Mouse (Mus musculus): ENCODE results near the gene Eif1.
A peak's percentile ranks its signal among the peaks of the same experiment; 100 is the strongest.
"Not testable (repeated sequence)": the region's sequence is repeated elsewhere in the genome, so short reads cannot be mapped to it uniquely, and the experiment has no call there.

The Eif1 gene

DNA sequence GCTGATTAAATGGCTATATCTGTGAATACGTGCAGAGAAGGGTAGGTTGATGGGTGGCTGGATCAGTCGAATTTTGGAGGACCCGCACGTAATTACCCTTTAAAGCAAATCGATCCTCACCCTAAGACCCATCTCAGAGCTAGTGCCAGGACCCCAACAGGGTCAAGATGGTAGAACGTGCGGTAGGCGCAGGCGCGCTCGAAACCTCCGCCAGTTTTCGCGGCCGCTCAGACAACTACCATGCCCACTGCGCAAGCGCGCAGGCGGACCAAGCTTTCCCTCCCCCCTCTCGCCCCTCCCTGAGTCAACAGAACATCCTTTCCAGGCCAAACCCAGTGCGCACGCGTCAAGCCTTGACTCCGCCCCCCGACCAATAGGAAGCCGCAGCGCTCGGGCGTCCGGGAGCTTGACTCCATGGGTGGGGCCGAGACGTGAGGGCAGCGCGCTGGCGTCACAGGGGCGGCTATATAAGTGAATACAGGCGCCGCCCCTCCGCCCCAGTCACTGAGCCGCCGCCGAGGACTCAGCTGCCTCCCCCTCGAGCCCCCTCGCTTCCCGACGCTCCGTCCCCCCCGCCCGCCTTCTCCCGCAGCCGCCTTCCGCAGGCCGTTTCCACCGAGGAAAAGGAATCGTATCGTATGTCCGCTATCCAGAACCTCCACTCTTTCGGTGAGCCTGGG, at the start of gene Eif1:
TSS of gene Eif1 (plus strand) at position 394 of the 680 bp plus-strand sequence.
- DNase-seq (ENCODE audit: low spot score in 2 of 2): peak; percentile 100

DNA sequence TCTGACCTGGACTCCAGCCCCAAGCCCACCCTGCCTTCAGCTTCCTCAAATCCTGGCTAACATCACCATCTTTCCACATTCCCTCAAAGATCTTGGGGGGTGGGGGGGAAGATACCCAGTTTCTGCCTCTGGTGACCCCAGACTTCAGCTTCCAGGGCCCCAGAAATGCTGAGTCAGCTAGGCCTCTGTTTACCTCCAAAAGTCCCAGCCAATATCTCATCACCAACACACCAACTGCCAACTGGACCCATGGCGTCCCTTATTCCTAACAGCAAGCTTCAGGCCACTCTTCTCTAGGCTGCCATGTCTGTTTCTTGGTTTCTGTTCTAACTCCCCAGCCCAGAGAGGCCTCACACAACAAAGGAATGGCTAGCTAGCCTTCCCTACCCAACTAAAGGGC, 47.8 kb upstream of the Eif1 start:
- DNase-seq (ENCODE audit: low spot score in 2 of 2): no peak

DNA sequence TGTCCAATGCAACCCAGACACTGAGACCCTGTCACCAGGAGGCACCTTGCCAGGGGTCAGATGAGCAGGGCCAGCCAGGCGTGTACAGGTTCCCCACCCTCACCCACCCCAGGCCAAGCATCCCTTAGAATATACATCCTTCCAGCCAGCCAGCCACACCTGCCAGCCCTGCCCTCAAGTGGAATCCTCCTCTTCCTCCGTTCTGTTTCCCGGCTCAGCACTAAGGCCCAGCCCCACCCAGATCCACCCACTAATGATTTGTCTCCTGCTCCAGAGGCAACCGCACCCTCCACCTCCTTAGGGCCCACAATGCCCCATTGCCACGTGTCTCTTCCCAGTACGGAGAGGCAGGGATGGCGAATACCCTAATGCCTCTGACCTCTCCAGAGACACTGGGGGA, 45.0 kb upstream of the Eif1 start:
- DNase-seq (ENCODE audit: low spot score in 2 of 2): no peak

DNA sequence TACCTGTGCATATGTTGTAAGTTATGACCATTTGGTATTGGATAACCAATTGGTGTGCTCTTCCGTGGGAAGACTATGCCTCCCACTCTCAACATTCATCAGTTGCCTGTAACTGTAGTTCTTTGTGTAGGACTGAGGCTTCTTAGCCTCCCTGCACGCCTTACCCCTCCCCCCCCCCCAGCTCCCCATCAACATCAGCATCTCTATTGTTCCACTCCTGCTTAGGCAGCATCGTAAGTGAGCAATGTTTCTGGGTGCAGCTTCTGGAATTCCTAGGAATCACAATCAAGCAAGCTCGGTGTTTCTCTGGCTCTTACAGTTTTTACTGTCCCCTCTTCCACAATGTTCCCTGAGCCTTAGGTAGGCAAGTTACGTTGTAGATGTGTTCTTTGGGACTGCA, 44.2 kb upstream of the Eif1 start:
- DNase-seq (ENCODE audit: low spot score in 2 of 2): no peak

DNA sequence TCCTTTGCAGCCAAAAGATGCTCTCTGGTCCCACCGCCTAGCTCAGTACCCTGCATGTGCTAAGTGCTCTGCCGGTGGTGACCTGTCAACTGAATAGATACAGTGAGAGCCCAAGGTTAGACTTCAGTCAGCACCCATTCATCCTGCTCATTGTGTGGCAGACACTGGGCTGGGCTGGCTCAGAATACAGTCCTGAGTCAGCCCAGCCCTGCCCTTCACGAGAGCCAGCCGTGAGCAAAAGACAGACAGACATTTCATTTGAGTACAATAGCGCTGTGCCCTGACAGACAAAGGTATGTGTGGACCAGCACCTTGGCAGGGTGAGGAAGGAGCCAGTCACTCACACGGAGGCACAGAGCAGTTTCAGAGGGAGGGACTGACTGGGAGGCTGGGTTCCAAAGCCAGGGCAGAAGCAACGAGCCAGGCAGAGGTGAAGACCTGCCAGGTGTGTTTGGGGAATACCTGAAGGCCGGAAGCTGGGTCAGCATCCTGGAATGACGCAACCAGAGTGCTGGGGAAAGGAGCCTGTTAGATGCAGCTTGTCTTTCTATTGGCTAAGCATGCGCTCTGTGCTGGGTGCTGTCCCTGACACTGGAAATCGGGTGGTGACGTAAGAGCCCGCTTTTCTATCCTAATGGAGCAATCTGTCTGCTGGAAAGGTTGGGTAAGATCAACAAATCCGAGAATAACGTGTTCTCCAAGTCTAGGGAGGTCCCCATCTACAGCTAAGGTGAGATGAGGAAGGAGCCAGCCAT, 41.8 kb upstream of the Eif1 start:
- no peak for DNase-seq (ENCODE audit: low spot score in 2 of 2)

DNA sequence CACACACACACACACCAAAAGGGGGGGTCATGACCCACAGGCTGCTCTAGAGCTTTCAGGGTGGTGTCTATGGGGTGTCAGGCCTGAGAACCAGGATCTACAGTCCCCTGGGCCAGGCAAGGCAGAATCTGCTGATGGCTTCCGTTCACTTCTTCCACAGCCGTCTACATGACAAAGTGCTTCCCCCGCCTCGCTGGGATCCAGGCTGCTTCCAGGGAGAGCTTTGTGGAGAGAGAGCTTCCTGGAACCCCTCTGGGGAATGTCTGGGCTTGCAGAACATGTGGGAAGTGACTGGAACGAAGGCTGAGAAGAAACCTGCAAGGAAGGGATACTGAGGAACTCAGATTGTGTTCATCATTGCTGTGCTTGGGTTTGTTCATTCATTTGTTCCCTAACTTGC, 40.9 kb upstream of the Eif1 start:
- DNase-seq (ENCODE audit: low spot score in 2 of 2): no peak

DNA sequence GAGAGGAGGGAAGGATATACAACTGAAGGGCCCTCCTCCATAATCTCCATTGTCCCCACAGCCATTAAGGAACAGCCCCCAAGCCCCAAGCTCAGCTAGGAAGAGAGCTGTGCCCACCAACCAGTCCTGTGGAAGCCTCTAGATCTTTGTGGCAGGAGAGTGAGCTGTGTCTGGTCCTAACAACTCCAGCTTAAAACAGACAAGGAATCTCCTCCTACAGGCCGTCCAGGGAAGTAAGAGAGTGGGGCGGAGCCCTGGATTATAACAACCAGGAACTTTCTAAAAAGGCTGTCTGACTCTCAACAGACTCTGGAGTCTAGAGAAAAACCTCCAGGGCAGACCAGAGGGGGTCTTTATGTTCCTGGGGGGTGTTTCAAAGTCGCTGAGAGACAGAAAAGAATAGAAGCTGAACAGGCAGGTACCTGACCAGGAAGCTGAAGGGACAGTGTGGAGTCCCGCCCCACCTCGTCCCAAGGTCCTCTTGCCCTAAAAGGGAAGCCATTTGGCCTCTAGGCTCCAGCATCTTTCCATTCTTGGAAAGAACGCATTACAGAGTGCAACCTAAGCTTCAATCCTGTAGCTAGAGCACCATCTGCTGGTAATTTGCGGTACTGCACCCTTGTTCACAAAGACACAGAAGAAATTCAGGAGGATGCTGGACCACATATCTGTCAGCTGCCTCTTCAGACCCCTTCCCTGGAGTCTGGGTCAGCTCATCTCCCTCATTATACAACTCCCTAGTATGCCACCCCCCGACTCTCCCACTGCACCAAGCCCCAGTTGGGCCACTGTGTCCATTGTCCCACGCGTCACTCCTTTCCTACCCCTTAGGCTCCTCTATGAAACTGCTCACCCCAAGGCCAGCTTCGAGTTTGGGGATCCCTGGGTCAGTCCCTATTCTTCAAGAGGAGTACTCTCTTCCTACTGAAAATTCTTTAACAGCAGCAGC, 37.8 kb upstream of the Eif1 start:
- peak; percentile 59 to 88 for DNase-seq (ENCODE audit: low spot score in 2 of 2)

DNA sequence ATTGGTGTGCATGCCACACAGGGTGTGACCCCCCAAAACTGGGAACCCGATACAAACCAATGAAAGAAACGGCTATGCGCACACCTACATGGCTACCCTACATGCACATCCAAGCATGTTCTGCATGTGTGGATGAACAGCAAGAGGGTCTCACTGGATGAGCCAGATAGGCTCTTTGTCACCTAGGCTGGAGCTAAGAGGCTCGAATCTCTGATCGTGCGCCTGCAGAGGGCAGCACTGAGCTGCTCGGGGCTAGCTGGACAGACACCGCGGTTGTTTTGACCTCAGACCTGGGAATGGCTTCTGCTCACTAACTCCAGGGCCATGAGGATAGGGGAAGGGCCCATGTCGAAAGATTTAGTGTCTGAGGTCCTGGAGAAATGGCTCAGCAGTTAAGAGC, 37.1 kb upstream of the Eif1 start:
- DNase-seq (ENCODE audit: low spot score in 2 of 2): peak; percentile 62 to 86

DNA sequence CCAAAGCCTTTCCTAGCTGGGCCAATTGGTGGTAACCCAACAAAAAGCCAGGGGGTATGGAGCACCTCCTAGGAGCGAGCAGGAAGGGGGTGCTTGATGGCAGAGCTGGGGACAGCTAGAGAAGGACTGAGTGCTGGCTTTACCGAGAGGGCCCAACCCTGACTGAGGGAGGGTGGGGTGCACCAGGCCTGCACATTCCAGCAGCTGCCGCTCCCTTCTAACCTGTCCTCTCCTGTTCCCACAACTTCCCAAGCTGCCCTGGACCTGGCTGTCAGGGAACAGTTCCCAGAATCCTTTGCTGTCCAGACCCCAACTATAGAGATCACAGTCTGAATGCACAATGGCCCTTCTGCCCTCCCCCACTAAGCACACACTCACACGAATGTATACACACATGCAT, 34.7 kb upstream of the Eif1 start:
- no peak for DNase-seq (ENCODE audit: low spot score in 2 of 2)

DNA sequence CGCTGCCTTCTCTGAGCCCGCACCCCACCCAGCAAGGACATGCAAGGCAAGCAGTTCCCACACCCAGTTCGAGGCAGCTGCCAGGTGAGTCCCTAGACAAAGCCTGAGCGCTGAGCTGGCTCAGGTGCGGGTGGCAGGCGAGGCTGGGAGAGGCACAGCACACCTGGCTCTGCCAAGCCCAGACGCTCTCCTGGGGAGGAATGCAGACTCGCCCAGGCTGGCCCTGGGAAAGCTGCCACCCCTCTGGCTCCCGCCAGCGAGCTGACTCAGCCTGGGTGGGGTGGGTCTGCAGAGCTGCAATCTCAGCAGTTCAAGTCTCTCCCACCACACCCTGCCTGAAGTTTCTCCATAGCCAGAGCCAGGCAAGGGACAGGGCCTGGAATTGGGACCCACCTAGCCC, 32.7 kb upstream of the Eif1 start:
- DNase-seq (ENCODE audit: low spot score in 2 of 2): peak; percentile 75 to 78

DNA sequence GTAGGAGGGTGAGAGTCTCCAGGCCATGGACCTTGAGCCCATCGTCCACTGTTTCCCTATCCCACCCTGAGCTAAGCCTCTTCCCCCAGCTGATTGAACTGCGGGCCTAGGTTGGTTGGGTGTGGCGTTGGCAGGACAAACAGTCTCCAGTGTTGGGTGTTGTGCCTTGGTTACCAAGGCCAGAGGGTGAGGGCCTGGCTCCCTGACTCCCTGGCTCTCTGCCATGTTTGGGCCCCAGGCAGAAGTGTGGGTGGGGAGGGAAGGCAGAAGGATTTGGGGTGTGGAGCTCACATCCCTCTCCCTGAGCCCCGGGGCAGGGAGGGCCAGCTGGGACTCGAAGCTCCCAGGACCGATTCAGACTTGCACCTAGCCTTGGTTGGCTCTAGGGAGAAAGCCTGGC, 30.7 kb upstream of the Eif1 start:
- peak; percentile 70 to 71 for DNase-seq (ENCODE audit: low spot score in 2 of 2)

DNA sequence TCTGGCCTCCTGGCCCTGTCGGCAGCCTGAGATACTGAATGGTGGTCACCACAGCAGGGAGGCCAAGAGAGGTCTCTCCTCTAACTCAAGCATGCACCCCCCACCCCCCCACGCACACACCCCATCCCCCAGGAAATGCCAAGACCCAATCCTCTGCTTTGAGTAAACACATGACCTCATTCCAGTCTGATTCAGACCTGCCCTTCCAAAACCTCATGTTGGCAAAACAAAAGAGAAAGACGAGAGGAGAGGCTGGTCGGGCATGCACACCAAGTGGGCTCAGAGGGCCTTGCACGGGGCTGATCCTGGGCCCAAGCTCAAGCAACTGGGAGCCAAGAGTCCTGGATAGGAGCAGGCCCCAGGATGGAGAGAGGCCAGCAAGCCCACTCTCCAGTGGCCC, 29.4 kb upstream of the Eif1 start:
- no peak for DNase-seq (ENCODE audit: low spot score in 2 of 2)

DNA sequence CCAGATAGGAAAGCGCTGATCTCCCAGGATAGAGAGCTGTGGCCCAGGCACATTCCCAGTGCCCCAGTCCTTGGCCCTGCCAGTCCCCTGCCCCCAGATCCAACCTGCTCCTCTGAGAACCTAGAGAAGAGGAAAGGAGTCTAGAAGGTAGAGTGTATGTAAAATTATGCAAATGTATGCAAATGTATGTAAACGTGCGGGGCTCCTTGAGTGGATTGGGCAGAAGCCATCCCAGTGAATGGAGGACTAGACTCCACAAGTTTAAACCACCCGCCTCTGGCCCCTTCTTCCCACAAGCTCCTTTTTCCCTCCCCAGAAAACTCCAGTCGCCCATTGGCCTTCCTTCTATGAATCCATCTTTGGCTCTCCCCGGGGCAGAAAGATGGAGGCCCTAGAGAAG, 26.8 kb upstream of the Eif1 start:
- DNase-seq (ENCODE audit: low spot score in 2 of 2): no peak

DNA sequence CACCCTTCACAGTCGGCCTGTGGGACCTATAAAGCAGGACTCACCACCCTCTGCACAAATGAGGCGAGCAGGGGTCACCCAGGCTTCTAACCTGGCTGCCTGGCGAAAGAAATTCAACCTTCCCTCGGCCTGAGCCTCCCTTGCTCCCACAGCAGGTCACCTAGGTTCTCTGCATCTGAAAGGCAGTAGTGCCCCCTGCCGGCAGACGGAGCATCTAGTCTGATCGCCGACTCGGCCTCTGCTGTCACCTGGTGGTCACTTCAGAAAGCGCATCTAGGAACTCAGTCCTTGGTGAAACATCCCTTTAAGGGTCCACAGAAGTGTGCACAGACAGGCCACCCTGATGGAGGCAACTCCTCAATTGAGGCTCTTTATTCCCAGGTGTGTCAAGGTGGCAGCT, 24.4 kb upstream of the Eif1 start:
- DNase-seq (ENCODE audit: low spot score in 2 of 2): peak; percentile 63 to 87

DNA sequence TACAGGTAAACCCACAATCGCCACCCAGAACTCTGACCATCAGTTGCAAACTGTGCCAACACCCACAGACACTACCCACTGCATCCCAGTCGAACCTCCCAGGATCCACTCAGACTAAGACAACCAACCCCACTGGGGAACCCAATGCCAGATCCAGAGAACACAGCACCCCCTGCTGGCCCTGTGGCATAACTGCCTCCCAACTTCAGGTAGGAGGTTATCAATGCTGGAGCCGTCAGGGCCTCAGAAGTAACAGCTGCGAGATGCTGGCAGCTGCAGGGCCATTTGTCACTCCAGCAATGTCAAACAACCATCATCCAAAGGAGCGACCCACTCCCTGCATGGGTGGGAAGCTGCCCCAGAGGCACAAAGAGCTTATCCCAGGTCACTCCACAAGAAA, 21.9 kb upstream of the Eif1 start:
- no peak for DNase-seq (ENCODE audit: low spot score in 2 of 2)

DNA sequence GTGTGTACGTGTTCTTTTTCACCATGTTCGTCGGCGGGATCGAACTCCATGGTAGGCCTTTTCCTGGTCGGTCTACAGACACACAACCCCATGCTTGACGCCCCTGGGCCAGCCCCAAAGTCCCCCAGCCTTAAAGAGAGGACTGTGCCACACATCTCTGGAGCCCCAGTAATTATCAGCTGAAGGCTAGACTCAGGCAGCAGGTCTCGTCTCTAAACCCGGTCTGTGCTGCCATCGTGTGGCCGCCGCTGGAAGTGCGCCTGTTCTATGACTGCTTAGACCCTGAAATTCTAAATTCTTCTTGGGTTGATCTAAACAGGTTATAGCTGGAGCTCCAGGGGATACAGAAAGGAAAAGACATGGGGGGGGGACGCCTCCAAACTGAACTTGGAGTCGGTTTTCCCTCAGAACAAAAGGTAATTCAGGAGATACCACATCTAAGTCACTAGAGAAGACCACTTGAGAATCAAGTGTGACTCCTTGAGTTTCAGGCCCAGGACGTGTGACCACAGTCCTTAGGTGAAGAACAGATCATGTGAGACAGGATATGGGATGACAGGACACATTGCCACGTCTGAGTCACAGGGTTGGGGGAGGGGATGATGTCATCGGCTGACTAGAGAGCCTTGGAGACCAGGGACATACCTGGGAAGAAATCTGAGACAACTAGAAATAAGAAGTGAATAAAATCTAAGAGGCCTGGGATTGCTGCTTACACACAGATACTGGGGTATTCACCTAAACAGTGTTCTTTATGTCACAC, 21.2 kb upstream of the Eif1 start:
- DNase-seq (ENCODE audit: low spot score in 2 of 2): peak; percentile 59 to 85

DNA sequence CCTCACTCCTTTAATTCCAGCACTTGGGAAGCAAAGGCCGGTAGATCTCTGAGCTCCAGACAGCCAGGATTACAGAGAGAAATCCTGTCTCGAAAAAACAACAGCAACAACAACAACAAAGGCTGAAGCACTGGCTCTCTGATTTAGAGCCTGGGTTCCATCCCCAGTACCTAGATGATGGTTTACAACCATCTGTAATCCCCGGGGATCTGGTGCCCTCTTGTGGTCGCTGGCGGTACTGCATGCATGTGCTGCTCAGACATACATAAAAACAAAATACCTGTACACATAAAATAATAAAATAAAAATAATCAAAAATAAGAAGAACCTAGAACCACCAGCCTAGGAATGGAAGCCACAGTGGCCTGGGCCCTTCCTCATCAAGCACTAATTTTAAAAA, 19.4 kb upstream of the Eif1 start:
- no peak for DNase-seq (ENCODE audit: low spot score in 2 of 2)

DNA sequence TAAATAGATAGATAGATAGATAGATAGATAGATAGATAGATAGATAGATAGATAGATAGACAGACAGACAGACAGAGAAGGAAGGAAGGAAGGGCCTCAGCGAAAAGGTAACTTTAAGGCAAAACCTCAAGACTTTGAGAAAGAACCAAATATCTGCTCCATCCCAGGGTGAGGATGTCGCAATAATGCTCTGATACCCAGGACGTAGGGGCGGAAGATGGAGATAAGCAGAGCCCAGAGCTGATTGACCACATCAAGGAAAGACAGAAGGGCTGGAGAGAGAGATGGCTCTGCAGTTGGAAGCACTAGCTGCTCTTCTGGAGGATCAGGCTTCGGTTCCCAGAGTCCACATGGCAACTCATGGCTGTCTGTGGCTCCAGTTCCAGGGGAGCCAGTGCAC, 18.4 kb upstream of the Eif1 start:
- DNase-seq (ENCODE audit: low spot score in 2 of 2): no peak

DNA sequence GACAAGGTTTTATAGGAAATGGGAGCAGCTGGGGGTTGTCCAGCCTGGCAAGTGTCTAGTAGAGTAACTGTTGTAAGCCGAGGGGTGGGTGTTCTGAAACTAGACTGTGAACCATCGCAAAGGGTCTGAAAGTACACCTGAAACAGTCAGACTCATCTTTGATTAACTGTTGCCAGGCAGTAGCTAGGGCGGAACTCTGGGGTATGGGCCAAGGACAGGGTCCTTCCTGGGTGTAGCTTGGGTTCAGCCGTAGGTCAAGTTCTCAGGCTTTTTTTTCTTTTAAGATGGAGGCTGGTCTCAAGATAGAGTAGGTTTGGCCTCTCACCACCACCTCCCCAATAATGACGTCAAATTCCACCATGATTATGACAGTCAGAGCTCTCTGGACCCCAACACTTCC, 11.8 kb upstream of the Eif1 start:
- no peak for DNase-seq (ENCODE audit: low spot score in 2 of 2)

DNA sequence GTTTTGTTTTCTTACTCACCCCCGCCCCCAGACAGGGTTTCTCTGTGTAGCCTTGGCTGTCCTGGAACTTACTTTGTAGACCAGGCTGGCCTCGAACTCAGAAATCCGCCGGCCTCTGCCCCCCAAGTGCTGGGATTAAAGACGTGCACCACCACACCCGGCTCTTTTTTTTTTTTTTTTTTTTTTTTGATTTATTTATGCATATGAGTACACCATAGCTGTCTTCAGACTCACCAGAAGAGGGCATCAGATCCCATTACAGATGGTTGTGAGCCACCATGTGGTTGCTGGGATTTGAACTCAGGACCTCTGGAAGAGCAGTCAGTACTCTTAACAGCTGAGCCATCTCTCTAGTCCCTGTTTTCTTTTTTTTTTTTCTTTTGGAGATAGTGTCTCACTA, 11.0 kb upstream of the Eif1 start:
- DNase-seq (ENCODE audit: low spot score in 2 of 2): not testable (repeated sequence)

DNA sequence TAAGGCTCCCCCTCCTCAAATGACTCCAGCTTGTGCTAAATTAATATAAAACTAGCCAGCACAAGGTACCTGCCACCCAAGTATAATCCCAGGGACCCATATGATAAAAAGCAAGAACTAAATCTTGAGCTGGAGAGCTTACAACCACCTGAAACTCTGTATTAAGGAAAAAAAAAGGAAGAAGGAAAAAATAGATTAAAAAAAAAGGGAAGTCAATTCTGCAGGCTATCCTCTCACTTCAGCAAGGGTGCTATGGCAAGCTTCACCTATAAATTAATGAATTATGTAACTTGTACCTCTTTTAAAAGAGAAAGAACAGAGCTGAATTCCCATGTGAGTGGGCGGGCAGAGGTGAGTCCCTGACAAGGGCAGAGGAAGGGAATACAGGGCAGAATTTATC, 8.0 kb upstream of the Eif1 start:
- DNase-seq (ENCODE audit: low spot score in 2 of 2): no peak
